Mouse (Mus musculus) v-Abl transformed pro-B cells (cell line): ENCODE data around the gene Gm21885.
"Not testable (repeated sequence)": the region's sequence is repeated elsewhere in the genome, so short reads cannot be mapped to it uniquely, and the experiment has no call there.

ENCODE experiments used
- in situ Hi-C, 2 experiments: fragments of 400-800 bp; cut with MboI; formaldehyde crosslinking; loops; one replicate each; pipeline ENCODE4 v1.15.1; 2025; ENCODE audit not compliant: unreplicated experiment in 2 of 2

The Gm21885 gene

GRCm38 (mm10) chr11:94265134-94265785 is 16.4 kb upstream of the Gm21885 start:
- in situ Hi-C loops = no loop called here

GRCm38 (mm10) chr11:94266155-94266554 is 15.5 kb upstream of the Gm21885 start:
- in situ Hi-C loops = not testable (repeated sequence)

- in situ Hi-C loops = no loop called here
Measured at GRCm38 (mm10) chr11:94268761-94269160, 12.9 kb upstream of the Gm21885 start.

- in situ Hi-C loops = loop anchor here (5.0 kb wide), 3 partner anchors 33 to 143 kb away; no protein-coding TSS in a partner anchor
Measured at GRCm38 (mm10) chr11:94269906-94270305, 11.8 kb upstream of the Gm21885 start.

- in situ Hi-C loops = loop anchor here (5.0 kb wide), 3 partner anchors 34 to 144 kb away; no protein-coding TSS in a partner anchor
Measured at GRCm38 (mm10) chr11:94271015-94271414, 10.7 kb upstream of the Gm21885 start.

- in situ Hi-C loops = loop anchor here (5.0 kb wide), 3 partner anchors 36 to 146 kb away; no protein-coding TSS in a partner anchor
Measured at GRCm38 (mm10) chr11:94272960-94273927, 8.4 kb upstream of the Gm21885 start.

- in situ Hi-C loops = loop anchor here (5.0 kb wide), 3 partner anchors 37 to 147 kb away; no protein-coding TSS in a partner anchor
Measured at GRCm38 (mm10) chr11:94274206-94274867, 7.3 kb upstream of the Gm21885 start.

- in situ Hi-C loops = no loop called here
Measured at GRCm38 (mm10) chr11:94275226-94275625, 6.4 kb upstream of the Gm21885 start.

- in situ Hi-C loops = no loop called here
Measured at GRCm38 (mm10) chr11:94275686-94276085, 6.0 kb upstream of the Gm21885 start.

GRCm38 (mm10) chr11:94276869-94277337 is 4.8 kb upstream of the Gm21885 start:
- in situ Hi-C loops = no loop called here

GRCm38 (mm10) chr11:94282291-94282690 is 618 bp downstream of the Gm21885 start:
- in situ Hi-C loops = no loop called here

GRCm38 (mm10) chr11:94283536-94284099 is 1.9 kb downstream of the Gm21885 start:
- in situ Hi-C loops = no loop called here

- in situ Hi-C loops = no loop called here
Measured at GRCm38 (mm10) chr11:94285886-94286574, 4.4 kb downstream of the Gm21885 start.

- in situ Hi-C loops = no loop called here
Measured at GRCm38 (mm10) chr11:94287105-94287504, 5.4 kb downstream of the Gm21885 start.

GRCm38 (mm10) chr11:94290062-94290740 is 8.5 kb downstream of the Gm21885 start:
- in situ Hi-C loops = no loop called here

GRCm38 (mm10) chr11:94294996-94295845 is 13.5 kb downstream of the Gm21885 start:
- in situ Hi-C loops = loop anchor here in 1 of 2 experiments (5.0 kb wide), 1 partner anchor 373 kb away; no protein-coding TSS in a partner anchor

GRCm38 (mm10) chr11:94312733-94313132 is 31.1 kb downstream of the Gm21885 start:
- in situ Hi-C loops = loop anchor here in 1 of 2 experiments (25.0 kb wide), 1 partner anchor 350 kb away; the partner anchor contains the start of genes Gm20390, Nme1 and Nme2

GRCm38 (mm10) chr11:94314098-94314652 is 32.5 kb downstream of the Gm21885 start:
- in situ Hi-C loops = loop anchor here in 1 of 2 experiments (25.0 kb wide), 1 partner anchor 352 kb away; the partner anchor contains the start of genes Gm20390, Nme1 and Nme2
